Mouse (Mus musculus) stomach, embryonic 15.5 days (tissue): ENCODE results near the gene Arpc1b. TPM values are rescaled to one million over a fixed set of nuclear protein-coding genes. Genes with fewer than 3 reads are reported as not detected.
A peak's percentile ranks its signal among the peaks of the same experiment; 100 is the strongest.
"Not testable (repeated sequence)": the region's sequence is repeated elsewhere in the genome, so short reads cannot be mapped to it uniquely, and the experiment has no call there.

Source experiments
- ATAC-seq: fragments of 200-750 bp; cut with Nextera tagmentation; 2 replicates; pipeline ENCODE4 v1.8.0; 2017; ENCODE audit warnings: low read depth, moderate number of reproducible peaks, moderate TSS enrichment; ENCODE audit not compliant: insufficient read depth, low FRiP score
- H3K27ac ChIP-seq: fragments of 300-500 bp; sonication (generic); 2 replicates; pipeline ENCODE4 v1.5.1; 2015; ENCODE audit warnings: mild to moderate bottlenecking, inconsistent platforms
- H3K27me3 ChIP-seq: fragments of 300-500 bp; sonication (generic); replicated peaks from 2 replicates; pipeline ENCODE4 v1.6.1; 2015; ENCODE audit warnings: inconsistent platforms
- H3K36me3 ChIP-seq: fragments of 300-500 bp; sonication (generic); 2 replicates; pipeline ENCODE4 v1.6.1; 2015; ENCODE audit warnings: inconsistent platforms
- H3K4me1 ChIP-seq: fragments of 300-500 bp; sonication (generic); 2 replicates; pipeline ENCODE4 v1.6.1; 2015; ENCODE audit warnings: inconsistent platforms
- H3K4me2 ChIP-seq: fragments of 300-500 bp; sonication (generic); 2 replicates; pipeline ENCODE4 v1.6.1; 2015; ENCODE audit warnings: mild to moderate bottlenecking, inconsistent platforms
- H3K4me3 ChIP-seq: fragments of 300-500 bp; sonication (generic); replicated peaks from 2 replicates; pipeline ENCODE4 v1.5.1; 2015; ENCODE audit warnings: inconsistent platforms
- H3K9ac ChIP-seq: fragments of 300-500 bp; sonication (generic); 2 replicates; pipeline ENCODE4 v1.6.1; 2015; ENCODE audit warnings: inconsistent platforms
- H3K9me3 ChIP-seq: fragments of 300-500 bp; sonication (generic); 2 replicates; pipeline ENCODE4 v1.6.1; 2016; ENCODE audit warnings: inconsistent platforms
- WGBS: fragments of 180-500 bp; shearing (Covaris S2); methylation state at CpG from one replicate; pipeline ENCODE4 v1.1.7; 2015; 5-methylcytosine and 5-hydroxymethylcytosine counted together
- polyA plus RNA-seq: library from polyadenylated mRNA; unstranded; fragments of >200 nt; fragmentation: Nextera tagmentation; extraction: Ambion mirVana; gene quantifications from 2 replicates; pipeline ENCODE4 v1.2.1, GENCODE M21; 2015

Arpc1b gene
- polyA plus RNA-seq, result 393 and 405 TPM in 2 replicates

- peaks cover 15% of the 10 kb centered on the region for H3K36me3 ChIP-seq
- H3K4me3 ChIP-seq, result peak within 1 kb of the TSS; percentile 82
- peak; percentile 83 for ATAC-seq
- peak within 1 kb of the TSS; percentile 75 for H3K27ac ChIP-seq
- H3K4me1 ChIP-seq, result peaks cover 23% of the 10 kb centered on the region
- H3K27me3 ChIP-seq, result no peaks in the 10 kb centered on the region
- peak within 1 kb of the TSS; percentile 90 for H3K4me2 ChIP-seq
- WGBS, result under 1% methylated on average over 48 of the region's 53 CpGs
- H3K9me3 ChIP-seq, result no peaks in the 10 kb centered on the region
- peak within 1 kb of the TSS; percentile 69 for H3K9ac ChIP-seq
These were observed at the start of gene Arpc1b for GRCm38 (mm10) chr5:145114071-145114605. Gene Arpc1b, plus strand, starts transcription at chr5:145114215.

GRCm38 (mm10) chr5:145064765-145065340, 49.2 kb upstream of the Arpc1b start:
- H3K4me2 ChIP-seq, result no peak overlapping the region
- WGBS, result 97% methylated on average over 1 of the region's 1 CpGs
- no peak for ATAC-seq
- H3K36me3 ChIP-seq, result no peaks in the 10 kb centered on the region
- no peak overlapping the region for H3K4me3 ChIP-seq
- H3K27me3 ChIP-seq, result no peaks in the 10 kb centered on the region
- no peaks in the 10 kb centered on the region for H3K4me1 ChIP-seq
- no peaks in the 10 kb centered on the region for H3K9me3 ChIP-seq
- no peak overlapping the region for H3K9ac ChIP-seq
- H3K27ac ChIP-seq, result no peak overlapping the region

- Histone ChIP-seq H3K36me3 (no peaks in the 10 kb centered on the region), H3K4me2 (no peak overlapping the region), H3K27ac (no peak overlapping the region), H3K9ac (no peak overlapping the region), H3K4me3 (no peak overlapping the region), H3K27me3 (no peaks in the 10 kb centered on the region), H3K4me1 (no peaks in the 10 kb centered on the region), H3K9me3 (no peaks in the 10 kb centered on the region)
- ATAC-seq, result no peak
- 36% methylated on average over 3 of the region's 3 CpGs for WGBS
These were observed 45.2 kb upstream of the Arpc1b start for GRCm38 (mm10) chr5:145068863-145069262.

GRCm38 (mm10) chr5:145069707-145070106, 44.3 kb upstream of the Arpc1b start:
- no peak for ATAC-seq
- no peaks in the 10 kb centered on the region for H3K36me3 ChIP-seq
- H3K4me3 ChIP-seq, result no peak overlapping the region
- no peaks in the 10 kb centered on the region for H3K9me3 ChIP-seq
- H3K4me2 ChIP-seq, result no peak overlapping the region
- H3K4me1 ChIP-seq, result no peaks in the 10 kb centered on the region
- H3K27ac ChIP-seq, result no peak overlapping the region
- no peaks in the 10 kb centered on the region for H3K27me3 ChIP-seq
- H3K9ac ChIP-seq, result no peak overlapping the region
- 2% methylated on average over 5 of the region's 5 CpGs for WGBS

- Histone ChIP-seq H3K4me2 (no peak overlapping the region), H3K4me1 (no peaks in the 10 kb centered on the region), H3K27ac (no peak overlapping the region), H3K27me3 (no peaks in the 10 kb centered on the region), H3K9ac (no peak overlapping the region), H3K9me3 (no peaks in the 10 kb centered on the region), H3K4me3 (no peak overlapping the region), H3K36me3 (no peaks in the 10 kb centered on the region)
- ATAC-seq, result no peak
- WGBS, result 51% methylated on average over 6 of the region's 6 CpGs
These were observed 42.7 kb upstream of the Arpc1b start for GRCm38 (mm10) chr5:145071342-145071741.

GRCm38 (mm10) chr5:145075081-145075480, 38.9 kb upstream of the Arpc1b start:
- 61% methylated on average over 3 of the region's 3 CpGs for WGBS
- Histone ChIP-seq H3K9ac (no peak overlapping the region), H3K4me2 (no peak overlapping the region), H3K27me3 (no peaks in the 10 kb centered on the region), H3K4me1 (no peaks in the 10 kb centered on the region), H3K9me3 (no peaks in the 10 kb centered on the region), H3K36me3 (no peaks in the 10 kb centered on the region), H3K4me3 (no peak overlapping the region), H3K27ac (no peak overlapping the region)
- ATAC-seq, result no peak

- ATAC-seq, result no peak
- H3K9me3 ChIP-seq, result no peaks in the 10 kb centered on the region
- no peak overlapping the region for H3K27ac ChIP-seq
- H3K4me3 ChIP-seq, result no peak overlapping the region
- 0 out of 2 replicates have a peak, but pooled peaks cover 5% of the 10 kb centered on the region for H3K36me3 ChIP-seq
- WGBS, result 82% methylated on average over 10 of the region's 10 CpGs
- H3K27me3 ChIP-seq, result no peaks in the 10 kb centered on the region
- no peak overlapping the region for H3K9ac ChIP-seq
- H3K4me1 ChIP-seq, result peaks cover 8% of the 10 kb centered on the region; the same call in 1 of the 2 replicates
- no peak overlapping the region for H3K4me2 ChIP-seq
These were observed 32.0 kb upstream of the Arpc1b start for GRCm38 (mm10) chr5:145081866-145082613.

- Histone ChIP-seq H3K4me3 (peak overlapping the region; percentile 95), H3K9ac (peak overlapping the region; percentile 90; the same call in 1 of the 2 replicates), H3K4me2 (peak overlapping the region; percentile 71), H3K27ac (peak overlapping the region; percentile 82; the same call in 1 of the 2 replicates)
- H3K4me1 ChIP-seq, H3K9me3 ChIP-seq, H3K36me3 ChIP-seq, H3K27me3 ChIP-seq, ATAC-seq: not testable (repeated sequence)
- WGBS, result 39% methylated on average over 6 of the region's 6 CpGs
These were observed 30.8 kb upstream of the Arpc1b start for GRCm38 (mm10) chr5:145083201-145083600.

- peak within 1 kb of the TSS; percentile 71 for H3K4me2 ChIP-seq
- ATAC-seq, result peak; percentile 98
- under 1% methylated on average over 54 of the region's 54 CpGs for WGBS
These were observed 30.2 kb upstream of the Arpc1b start, which contains the start of the genes Arpc1a and Kpna7 for GRCm38 (mm10) chr5:145083632-145084451. Gene Arpc1a, plus strand, starts transcription at chr5:145083830. Gene Kpna7, minus strand, starts transcription at chr5:145084030.

GRCm38 (mm10) chr5:145084822-145085221, 29.2 kb upstream of the Arpc1b start:
- Histone ChIP-seq H3K4me3 (peak overlapping the region; percentile 95), H3K9ac (peak overlapping the region; percentile 90; the same call in 1 of the 2 replicates), H3K9me3 (no peaks in the 10 kb centered on the region), H3K27ac (no peak overlapping the region), H3K4me1 (peaks cover 8% of the 10 kb centered on the region; the same call in 1 of the 2 replicates), H3K27me3 (no peaks in the 10 kb centered on the region), H3K36me3 (peaks cover 5% of the 10 kb centered on the region; the same call in 1 of the 2 replicates), H3K4me2 (peak overlapping the region; percentile 71)
- no peak for ATAC-seq
- 48% methylated on average over 2 of the region's 2 CpGs for WGBS

More at GRCm38 (mm10) chr5:145083632-145084451, 30.2 kb upstream of the Arpc1b start, which contains the start of the genes Arpc1a and Kpna7:
- peak within 1 kb of the TSS; percentile 90 for H3K9ac ChIP-seq
- peak within 1 kb of the TSS; percentile 95 for H3K4me3 ChIP-seq
- H3K4me1 ChIP-seq, result peaks cover 8% of the 10 kb centered on the region; the same call in 1 of the 2 replicates
- peak within 1 kb of the TSS; percentile 82 for H3K27ac ChIP-seq
- no peaks in the 10 kb centered on the region for H3K27me3 ChIP-seq
- peaks cover 5% of the 10 kb centered on the region; the same call in 1 of the 2 replicates for H3K36me3 ChIP-seq
- no peaks in the 10 kb centered on the region for H3K9me3 ChIP-seq

- Histone ChIP-seq H3K9me3 (no peaks in the 10 kb centered on the region), H3K27ac (no peak overlapping the region), H3K4me3 (no peak overlapping the region), H3K36me3 (peaks cover 25% of the 10 kb centered on the region), H3K4me2 (no peak overlapping the region), H3K9ac (no peak overlapping the region), H3K27me3 (no peaks in the 10 kb centered on the region), H3K4me1 (peaks cover 8% of the 10 kb centered on the region; the same call in 1 of the 2 replicates)
- ATAC-seq, result no peak
- 95% methylated on average over 2 of the region's 2 CpGs for WGBS
These were observed 25.8 kb upstream of the Arpc1b start for GRCm38 (mm10) chr5:145088186-145088585.
